Mouse (Mus musculus): Measurements from ENCODE around the gene Timm29. TPM values are rescaled to one million over a fixed set of nuclear protein-coding genes. Genes with fewer than 3 reads are reported as not detected.

The Timm29 gene
- polyA plus RNA-seq (2012; rRNA removed): 16.5 and 17.0 TPM in 2 replicates

GRCm38 (mm10) chr9:21592703-21593121 lies at the start of gene Timm29, which contains the start of gene Yipf2:
Timm29 (plus strand) TSS chr9:21592722.
Yipf2 (minus strand) TSS chr9:21592828.
- Histone ChIP-seq H3K27me3 (ENCODE audit: control insufficient read depth, insufficient read depth, low read length) (no peaks in the 10 kb centered on the region), H3K36me3 (ENCODE audit: control insufficient read depth, insufficient read depth, low read length) (peaks cover 4% of the 10 kb centered on the region), H3K4me3 (ENCODE audit: control insufficient read depth, low read depth, low read length) (peak within 1 kb of the TSS; percentile 98), H3K27ac (ENCODE audit: control insufficient read depth, insufficient read depth, low read depth, low read length) (peak within 1 kb of the TSS; percentile 95), H3K4me1 (ENCODE audit: control insufficient read depth, insufficient read depth, low read length) (peaks cover 9% of the 10 kb centered on the region)
- TF ChIP-seq CTCF (IDR thresholded peaks at IDR 0.05; ENCODE audit: control insufficient read depth, insufficient read depth, insufficient replicate concordance, low read depth, low read length) (0 out of 2 replicates have a peak, but pooled peaks have one; percentile 11), POLR2A (IDR thresholded peaks at IDR 0.05; ENCODE audit: control insufficient read depth, low read depth, low read length) (peak; percentile 54; the same call in 1 of the 2 replicates)

- Histone ChIP-seq H3K27ac (ENCODE audit: control insufficient read depth, insufficient read depth, low read depth, low read length) (peak overlapping the region; percentile 99), H3K4me1 (ENCODE audit: control insufficient read depth, insufficient read depth, low read length) (peaks cover 18% of the 10 kb centered on the region), H3K27me3 (ENCODE audit: control insufficient read depth, insufficient read depth, low read length) (no peaks in the 10 kb centered on the region), H3K36me3 (ENCODE audit: control insufficient read depth, insufficient read depth, low read length) (peaks cover 9% of the 10 kb centered on the region), H3K4me3 (ENCODE audit: control insufficient read depth, low read depth, low read length) (peak overlapping the region; percentile 96)
- TF ChIP-seq POLR2A (IDR thresholded peaks at IDR 0.05; ENCODE audit: control insufficient read depth, low read depth, low read length) (no peak), CTCF (IDR thresholded peaks at IDR 0.05; ENCODE audit: control insufficient read depth, insufficient read depth, insufficient replicate concordance, low read depth, low read length) (no peak)
Measured at GRCm38 (mm10) chr9:21545351-21545915, 47.1 kb upstream of the Timm29 start.

- Histone ChIP-seq H3K27ac (ENCODE audit: control insufficient read depth, insufficient read depth, low read depth, low read length) (peak overlapping the region; percentile 99), H3K27me3 (ENCODE audit: control insufficient read depth, insufficient read depth, low read length) (no peaks in the 10 kb centered on the region), H3K36me3 (ENCODE audit: control insufficient read depth, insufficient read depth, low read length) (peaks cover 7% of the 10 kb centered on the region), H3K4me1 (ENCODE audit: control insufficient read depth, insufficient read depth, low read length) (peaks cover 18% of the 10 kb centered on the region), H3K4me3 (ENCODE audit: control insufficient read depth, low read depth, low read length) (peak overlapping the region; percentile 96)
- peak; percentile 54; the same call in 1 of the 2 replicates for TF ChIP-seq CTCF (IDR thresholded peaks at IDR 0.05; ENCODE audit: control insufficient read depth, insufficient read depth, insufficient replicate concordance, low read depth, low read length)
- TF ChIP-seq POLR2A (IDR thresholded peaks at IDR 0.05; ENCODE audit: control insufficient read depth, low read depth, low read length): peak; percentile 74
Measured at GRCm38 (mm10) chr9:21545916-21546788, 46.4 kb upstream of the Timm29 start.

- TF ChIP-seq CTCF (IDR thresholded peaks at IDR 0.05; ENCODE audit: control insufficient read depth, insufficient read depth, insufficient replicate concordance, low read depth, low read length) (no peak), POLR2A (IDR thresholded peaks at IDR 0.05; ENCODE audit: control insufficient read depth, low read depth, low read length) (no peak)
- no peaks in the 10 kb centered on the region for H3K27me3 ChIP-seq (ENCODE audit: control insufficient read depth, insufficient read depth, low read length)
- H3K4me1 ChIP-seq (ENCODE audit: control insufficient read depth, insufficient read depth, low read length): peaks cover 18% of the 10 kb centered on the region
- H3K4me3 ChIP-seq (ENCODE audit: control insufficient read depth, low read depth, low read length): peak within 1 kb of the TSS; percentile 96
- peaks cover 7% of the 10 kb centered on the region for H3K36me3 ChIP-seq (ENCODE audit: control insufficient read depth, insufficient read depth, low read length)
- peak within 1 kb of the TSS; percentile 99 for H3K27ac ChIP-seq (ENCODE audit: control insufficient read depth, insufficient read depth, low read depth, low read length)
Measured at GRCm38 (mm10) chr9:21546789-21547074, 45.8 kb upstream of the Timm29 start, which contains the start of gene Carm1. Carm1 (plus strand) TSS chr9:21546894.

- H3K36me3 ChIP-seq (ENCODE audit: control insufficient read depth, insufficient read depth, low read length): peaks cover 7% of the 10 kb centered on the region
- H3K4me1 ChIP-seq (ENCODE audit: control insufficient read depth, insufficient read depth, low read length): peaks cover 18% of the 10 kb centered on the region
- peak overlapping the region; percentile 99 for H3K27ac ChIP-seq (ENCODE audit: control insufficient read depth, insufficient read depth, low read depth, low read length)
- TF ChIP-seq POLR2A (IDR thresholded peaks at IDR 0.05; ENCODE audit: control insufficient read depth, low read depth, low read length) (no peak), CTCF (IDR thresholded peaks at IDR 0.05; ENCODE audit: control insufficient read depth, insufficient read depth, insufficient replicate concordance, low read depth, low read length) (no peak)
- peak overlapping the region; percentile 96 for H3K4me3 ChIP-seq (ENCODE audit: control insufficient read depth, low read depth, low read length)
- H3K27me3 ChIP-seq (ENCODE audit: control insufficient read depth, insufficient read depth, low read length): no peaks in the 10 kb centered on the region
Measured at GRCm38 (mm10) chr9:21547075-21547941, 45.2 kb upstream of the Timm29 start.

GRCm38 (mm10) chr9:21551049-21551448 lies 41.5 kb upstream of the Timm29 start:
- Histone ChIP-seq H3K27me3 (ENCODE audit: control insufficient read depth, insufficient read depth, low read length) (no peaks in the 10 kb centered on the region), H3K36me3 (ENCODE audit: control insufficient read depth, insufficient read depth, low read length) (peaks cover 2% of the 10 kb centered on the region; the same call in 1 of the 2 replicates), H3K4me1 (ENCODE audit: control insufficient read depth, insufficient read depth, low read length) (peaks cover 11% of the 10 kb centered on the region), H3K4me3 (ENCODE audit: control insufficient read depth, low read depth, low read length) (no peak overlapping the region), H3K27ac (ENCODE audit: control insufficient read depth, insufficient read depth, low read depth, low read length) (no peak overlapping the region)
- TF ChIP-seq POLR2A (IDR thresholded peaks at IDR 0.05; ENCODE audit: control insufficient read depth, low read depth, low read length) (no peak), CTCF (IDR thresholded peaks at IDR 0.05; ENCODE audit: control insufficient read depth, insufficient read depth, insufficient replicate concordance, low read depth, low read length) (no peak)
